Mouse (Mus musculus): ENCODE data around the gene Cntnap5a.

- no peak for TF ChIP-seq CTCF (IDR thresholded peaks at IDR 0.05; ENCODE audit: low read depth)
- TF ChIP-seq EP300 (IDR thresholded peaks at IDR 0.05; ENCODE audit: low read depth) = no peak
These were observed 261.3 kb downstream of the Cntnap5a start for GRCm38 (mm10) chr1:115945892-115946291.
